Mouse (Mus musculus) G1E (cell line): ENCODE results near the gene Gm28043.

Source experiments
- CTCF ChIP-seq: IDR thresholded peaks from 2 replicates; pipeline ENCODE4 v1.5.1; 2012; ENCODE audit warnings: low read depth, low read length, inconsistent platforms, mixed read lengths
- GATA1 ChIP-seq: IDR thresholded peaks from 2 replicates; pipeline ENCODE4 v1.6.1; 2012; ENCODE audit warnings: borderline replicate concordance, low read length, inconsistent platforms, mixed read lengths
- GATA2 ChIP-seq: IDR thresholded peaks from 2 replicates; pipeline ENCODE4 v1.6.1; 2012; ENCODE audit warnings: low read depth, low read length, inconsistent platforms, borderline replicate concordance
- POLR2AphosphoS5 ChIP-seq: IDR thresholded peaks from 2 replicates; pipeline ENCODE4 v1.6.1; 2012; ENCODE audit warnings: low read depth, low read length, inconsistent platforms; ENCODE audit not compliant: insufficient replicate concordance
- TAL1 ChIP-seq: conservative IDR thresholded peaks from 2 replicates; pipeline ENCODE4 v1.6.1; 2012; ENCODE audit warnings: low read depth, low read length, inconsistent platforms, mixed read lengths

GRCm38 (mm10) chr17:29724610-29725009 is 109.9 kb downstream of the Gm28043 start:
- no peak for TF ChIP-seq CTCF
- no peak for TF ChIP-seq TAL1
- TF ChIP-seq POLR2AphosphoS5: no peak
- no peak for TF ChIP-seq GATA1
- TF ChIP-seq GATA2: no peak
